8 mouse cellular contexts compared by ENCODE assay signal in genomic region chr5:135632797-135633144, GRCm38 (mm10). TPM values are rescaled to one million over a fixed set of nuclear protein-coding genes. Genes with fewer than 3 reads are reported as not detected.
DNase-seq lines count a peak whose midpoint lies in the region; ATAC-seq and TF ChIP-seq lines count a peak whose summit lies in the region.

No protein-coding gene starts in this region.

- peak overlapping the region; percentile 62 for H3K27ac ChIP-seq in liver, adult 2 months (replicated peaks; ENCODE audit: insufficient read depth, low read depth, low read length)
- H3K27ac ChIP-seq in embryonic facial prominence, embryonic 14.5 days (replicated peaks; ENCODE audit: low read depth, low read length), result peak overlapping the region; percentile 74
- peak overlapping the region; percentile 97 for H3K27ac ChIP-seq in limb, embryonic 10.5 days
- H3K27ac ChIP-seq in neural tube, embryonic 15.5 days (replicated peaks), result peak overlapping the region; percentile 96

- WGBS in liver, adult 2 months, result under 1% methylated on average over 21 of the region's 21 CpGs
- WGBS in embryonic facial prominence, embryonic 14.5 days, result 0% methylated on average over 13 of the region's 21 CpGs
- WGBS in limb, embryonic 10.5 days, result under 1% methylated on average over 21 of the region's 21 CpGs
- WGBS in neural tube, embryonic 15.5 days, result under 1% methylated on average over 21 of the region's 21 CpGs

- peaks cover 2% of the 10 kb centered on the region; the same call in 1 of the 2 replicates for H3K4me1 ChIP-seq in liver, adult 2 months (ENCODE audit: control insufficient read depth, insufficient read depth, low read length)
- H3K4me1 ChIP-seq in embryonic facial prominence, embryonic 14.5 days (ENCODE audit: control insufficient read depth, insufficient read depth, low read length), result peaks cover 5% of the 10 kb centered on the region
- peaks cover 7% of the 10 kb centered on the region for H3K4me1 ChIP-seq in limb, embryonic 10.5 days
- H3K4me1 ChIP-seq in neural tube, embryonic 15.5 days, result peaks cover 19% of the 10 kb centered on the region

- H3K36me3 ChIP-seq in liver, adult 2 months (ENCODE audit: control insufficient read depth, insufficient read depth, low read length), result peaks cover 5% of the 10 kb centered on the region; the same call in 1 of the 2 replicates
- H3K36me3 ChIP-seq in embryonic facial prominence, embryonic 14.5 days (ENCODE audit: control insufficient read depth, insufficient read depth, low read length), result peaks cover 29% of the 10 kb centered on the region
- peaks cover 30% of the 10 kb centered on the region for H3K36me3 ChIP-seq in limb, embryonic 10.5 days
- peaks cover 24% of the 10 kb centered on the region for H3K36me3 ChIP-seq in neural tube, embryonic 15.5 days

- ATAC-seq in embryonic facial prominence, embryonic 14.5 days (ENCODE audit: low read depth), result peak; percentile 81
- ATAC-seq in neural tube, embryonic 15.5 days (ENCODE audit: low FRiP score), result peak; percentile 87

- peak overlapping the region; percentile 86 for H3K4me3 ChIP-seq in liver, adult 2 months (ENCODE audit: insufficient read depth, low read depth, low read length)
- peak overlapping the region; percentile 69 for H3K4me3 ChIP-seq in embryonic facial prominence, embryonic 14.5 days (ENCODE audit: low read depth, low read length)
- H3K4me3 ChIP-seq in limb, embryonic 10.5 days, result peak overlapping the region; percentile 93
- peak overlapping the region; percentile 85 for H3K4me3 ChIP-seq in neural tube, embryonic 15.5 days (replicated peaks)

- peak overlapping the region; percentile 63 for H3K4me2 ChIP-seq in embryonic facial prominence, embryonic 14.5 days (ENCODE audit: low read depth, low read length)
- H3K4me2 ChIP-seq in neural tube, embryonic 15.5 days, result peak overlapping the region; percentile 64

- DNase-seq in liver, adult 2 months (ENCODE audit: extremely low read depth, low read depth, low spot score), result no peak
- no peak for DNase-seq in liver
- DNase-seq in embryonic facial prominence, embryonic 14.5 days (ENCODE audit: low spot score), result no peak
- no peak for DNase-seq in limb, embryonic 10.5 days (ENCODE audit: low spot score)
- DNase-seq in ovary, postnatal 36 days (ENCODE audit: low spot score), result no peak
- DNase-seq in adipocyte (ENCODE audit: low spot score), result no peak
- DNase-seq in adrenal gland, postnatal 36 days, result no peak

- peak overlapping the region; percentile 89 for H3K9ac ChIP-seq in liver, adult 2 months (ENCODE audit: low read depth, low read length)
- peak overlapping the region; percentile 83 for H3K9ac ChIP-seq in embryonic facial prominence, embryonic 14.5 days (ENCODE audit: low read depth, low read length)
- H3K9ac ChIP-seq in neural tube, embryonic 15.5 days (replicated peaks), result peak overlapping the region; percentile 86

- H3K27me3 ChIP-seq in liver, adult 2 months (ENCODE audit: control insufficient read depth, insufficient read depth, low read length), result no peaks in the 10 kb centered on the region
- no peaks in the 10 kb centered on the region for H3K27me3 ChIP-seq in embryonic facial prominence, embryonic 14.5 days (replicated peaks; ENCODE audit: control insufficient read depth, insufficient read depth, low read length)
- H3K27me3 ChIP-seq in limb, embryonic 10.5 days (ENCODE audit: low read depth, poor library complexity, severe bottlenecking), result no peaks in the 10 kb centered on the region
- no peaks in the 10 kb centered on the region for H3K27me3 ChIP-seq in neural tube, embryonic 15.5 days (replicated peaks)

- H3K9me3 ChIP-seq in embryonic facial prominence, embryonic 14.5 days (ENCODE audit: control insufficient read depth, low read length), result no peaks in the 10 kb centered on the region
- H3K9me3 ChIP-seq in limb, embryonic 10.5 days (replicated peaks), result no peaks in the 10 kb centered on the region
- no peaks in the 10 kb centered on the region for H3K9me3 ChIP-seq in neural tube, embryonic 15.5 days (replicated peaks)

- H3K79me2 ChIP-seq in liver, adult 2 months (ENCODE audit: control insufficient read depth, insufficient read depth, low read length), result peaks cover 18% of the 10 kb centered on the region; the same call in 1 of the 2 replicates

- TF ChIP-seq CTCF in liver, adult 2 months (IDR thresholded peaks at IDR 0.05; ENCODE audit: low read depth, low read length), result no peak

- TF ChIP-seq POLR2A in liver, adult 2 months (IDR thresholded peaks at IDR 0.05; ENCODE audit: extremely low read depth, insufficient read depth, low read length), result no peak

RNA-seq across cellular contexts. Expression of gene Rhbdd2, which starts 0.4 kb away (rescaled TPM):
- total RNA-seq in liver, adult 2 months (2014; rRNA removed), result 8.5 and 9.7 TPM in 2 replicates
- polyA plus RNA-seq in liver, adult 2 months (2012; rRNA removed), result 17.0 and 20.9 TPM in 2 replicates
- 37.1 and 44.2 TPM in 2 replicates for polyA plus RNA-seq in embryonic facial prominence, embryonic 14.5 days (2014; fragmentation: Nextera tagmentation; extraction: Ambion mirVana)
- polyA plus RNA-seq in limb, embryonic 10.5 days (2016; fragmentation: Nextera tagmentation; extraction: Ambion mirVana), result 61.4 and 62.5 TPM in 2 replicates
- 91.1 and 94.6 TPM in 2 replicates for polyA plus RNA-seq in neural tube, embryonic 15.5 days (2015; fragmentation: Nextera tagmentation; extraction: Ambion mirVana)
- total RNA-seq in adrenal gland, postnatal 36 days (2021), result 10 to 100 TPM; 46.9 to 48.8 TPM

RNA-seq across cellular contexts. Expression of gene Por, which starts 37.1 kb away (rescaled TPM):
- 284 and 345 TPM in 2 replicates for total RNA-seq in liver, adult 2 months (2014; rRNA removed)
- polyA plus RNA-seq in liver, adult 2 months (2012; rRNA removed), result 211 and 254 TPM in 2 replicates
- polyA plus RNA-seq in embryonic facial prominence, embryonic 14.5 days (2014; fragmentation: Nextera tagmentation; extraction: Ambion mirVana), result 61.8 and 61.9 TPM in 2 replicates
- polyA plus RNA-seq in limb, embryonic 10.5 days (2016; fragmentation: Nextera tagmentation; extraction: Ambion mirVana), result 166 and 179 TPM in 2 replicates
- polyA plus RNA-seq in neural tube, embryonic 15.5 days (2015; fragmentation: Nextera tagmentation; extraction: Ambion mirVana), result 91.6 and 92.1 TPM in 2 replicates
- 100 to 1,000 TPM; 300 to 324 TPM for total RNA-seq in adrenal gland, postnatal 36 days (2021)

RNA-seq across cellular contexts. Expression of gene Ccl24, which starts 59.9 kb away (rescaled TPM):
- total RNA-seq in liver, adult 2 months (2014; rRNA removed), result 3.7 and 8.2 TPM in 2 replicates
- polyA plus RNA-seq in liver, adult 2 months (2012; rRNA removed), result 1.8 and 5.3 TPM in 2 replicates
- polyA plus RNA-seq in embryonic facial prominence, embryonic 14.5 days (2014; fragmentation: Nextera tagmentation; extraction: Ambion mirVana), result 3.3 and 3.5 TPM in 2 replicates
- polyA plus RNA-seq in limb, embryonic 10.5 days (2016; fragmentation: Nextera tagmentation; extraction: Ambion mirVana), result 0.54 TPM in 1 of 2 replicates, not detected in the other
- 2.1 and 9.5 TPM in 2 replicates for polyA plus RNA-seq in neural tube, embryonic 15.5 days (2015; fragmentation: Nextera tagmentation; extraction: Ambion mirVana)
- total RNA-seq in adrenal gland, postnatal 36 days (2021), result under 1 TPM; 0.73 to 0.82 TPM
